Mouse (Mus musculus) kidney, postnatal 0 days (tissue): ENCODE results near the gene Rab4a. TPM values are rescaled to one million over a fixed set of nuclear protein-coding genes. Genes with fewer than 3 reads are reported as not detected.
A peak's percentile ranks its signal among the peaks of the same experiment; 100 is the strongest.

Experiments used
- ATAC-seq: fragments of 200-750 bp; cut with Nextera tagmentation; replicated peaks from 2 replicates; pipeline ENCODE4 v1.8.0; 2017; ENCODE audit warnings: low read depth, moderate number of reproducible peaks, moderate TSS enrichment, moderate library complexity; ENCODE audit not compliant: low FRiP score
- DNase-seq: peaks from one replicate; pipeline ENCODE4 v3.0.0-alpha.2; 2016; ENCODE audit warnings: low spot score
- H3K27ac ChIP-seq: fragments of 300-500 bp; sonication (generic); 2 replicates; pipeline ENCODE4 v1.5.1; 2014; ENCODE audit warnings: mild to moderate bottlenecking
- H3K27me3 ChIP-seq: fragments of 300-500 bp; sonication (generic); 2 replicates; pipeline ENCODE4 v1.6.1; 2014; ENCODE audit warnings: low read length, mixed read lengths; ENCODE audit not compliant: insufficient read depth
- H3K36me3 ChIP-seq: fragments of 300-500 bp; sonication (generic); 2 replicates; pipeline ENCODE4 v1.6.1; 2014; ENCODE audit warnings: low read length, mixed read lengths; ENCODE audit not compliant: insufficient read depth
- H3K4me1 ChIP-seq: fragments of 300-500 bp; sonication (generic); replicated peaks from 2 replicates; pipeline ENCODE4 v1.6.1; 2014; ENCODE audit warnings: antibody characterized with exemption, low read length, mixed read lengths; ENCODE audit not compliant: insufficient read depth
- H3K4me2 ChIP-seq: fragments of 300-500 bp; sonication (generic); 2 replicates; pipeline ENCODE4 v1.6.1; 2014; ENCODE audit warnings: mild to moderate bottlenecking, low read length, moderate library complexity, mixed read lengths
- H3K4me3 ChIP-seq: fragments of 300-500 bp; sonication (generic); replicated peaks from 2 replicates; pipeline ENCODE4 v1.5.1; 2014; ENCODE audit warnings: low read depth, low read length
- H3K9ac ChIP-seq: fragments of 300-500 bp; sonication (generic); 2 replicates; pipeline ENCODE4 v1.6.1; 2014; ENCODE audit warnings: low read depth, low read length
- H3K9me3 ChIP-seq: fragments of 300-500 bp; sonication (generic); replicated peaks from 2 replicates; pipeline ENCODE4 v1.6.1; 2016; ENCODE audit warnings: low read length, inconsistent platforms, mixed read lengths
- CTCF ChIP-seq: IDR thresholded peaks from 2 replicates; pipeline ENCODE4 v1.5.1; 2016; ENCODE audit warnings: antibody characterized with exemption, low read depth, mild to moderate bottlenecking, moderate library complexity
- whole genome bisulfite sequencing: fragments of 180-500 bp; shearing (Covaris S2); extraction: QIAGEN DNeasy Blood & Tissue Kit; methylation state at CpG from one replicate; pipeline ENCODE4 v1.1.7; 2014; 5-methylcytosine and 5-hydroxymethylcytosine counted together
- polyA plus RNA-seq: library from polyadenylated mRNA; unstranded; fragments of >200 nt; fragmentation: Nextera tagmentation; extraction: Ambion mirVana; gene quantifications from 2 replicates; pipeline ENCODE4 v1.2.1, GENCODE M21; 2015

Gene Rab4a
- polyA plus RNA-seq, 1 experiment from 2014 or later = 58.2 TPM

DNA sequence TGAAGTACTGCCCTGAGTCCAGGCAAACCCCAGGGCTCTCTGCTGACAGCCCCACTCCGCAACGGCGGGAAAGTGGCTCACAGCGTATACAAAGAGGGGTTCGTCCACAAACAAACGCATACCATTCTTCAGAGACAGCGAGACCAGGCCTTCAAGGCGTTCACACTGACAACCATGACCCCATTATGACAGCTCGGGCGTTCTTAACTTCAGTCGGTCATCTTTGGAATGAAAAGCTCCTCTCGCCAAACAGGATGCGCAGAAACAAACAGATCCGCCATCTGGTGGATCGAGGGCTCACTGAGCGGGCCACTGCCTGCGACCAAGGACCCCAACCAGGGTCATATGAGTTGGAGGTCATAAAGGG is 52.8 kb downstream of the Rab4a start:
- peak; percentile 36 for DNase-seq
- Histone ChIP-seq H3K9me3 (no peaks in the 10 kb centered on the region), H3K27me3 (no peaks in the 10 kb centered on the region), H3K4me1 (no peaks in the 10 kb centered on the region), H3K36me3 (no peaks in the 10 kb centered on the region), H3K4me3 (peak overlapping the region; percentile 84), H3K9ac (peak overlapping the region; percentile 64), H3K4me2 (peak overlapping the region; percentile 98), H3K27ac (no peak overlapping the region)
- 1% methylated on average over 17 of the region's 17 CpGs for WGBS
- 0 out of 2 replicates have a peak, but pooled peaks have one; percentile 5 for ATAC-seq
- peak; percentile 10; the same call in 1 of the 2 replicates for TF ChIP-seq CTCF

DNA sequence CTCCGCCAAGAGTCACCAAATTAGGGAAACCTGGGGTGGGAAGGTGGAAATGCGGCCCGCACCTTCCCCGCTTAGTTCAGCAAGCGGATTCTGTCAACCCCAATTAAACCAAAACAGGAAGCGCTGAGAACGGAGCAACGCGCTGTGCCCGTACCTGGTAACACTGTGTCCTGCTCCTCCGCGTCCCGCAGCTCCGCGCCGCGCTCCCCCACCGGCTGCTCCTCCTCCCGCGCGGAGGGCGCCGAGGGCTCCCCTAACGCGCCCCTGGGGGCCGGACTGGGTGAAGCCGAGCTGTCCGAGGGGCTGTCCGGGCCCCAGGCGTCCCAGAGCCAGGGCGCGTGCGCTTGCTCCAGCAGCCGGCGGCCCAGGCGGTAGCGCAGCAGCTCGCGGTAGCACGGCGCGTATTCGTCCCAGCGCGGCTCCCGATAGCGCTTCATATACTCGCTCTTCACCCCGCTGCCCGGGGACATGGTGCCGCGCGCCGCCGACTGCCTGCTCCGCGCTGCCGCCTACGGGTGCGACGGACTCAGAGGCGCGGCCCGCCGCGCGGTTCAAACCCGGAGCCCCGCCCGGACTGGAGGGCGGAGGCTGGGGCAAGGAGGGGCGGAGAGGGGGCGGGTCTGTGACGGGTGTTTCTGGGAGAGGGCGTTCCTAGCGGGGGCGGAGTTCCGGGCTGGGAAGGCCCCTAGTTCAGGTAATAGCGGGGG is 53.3 kb downstream of the Rab4a start:
- peak; percentile 93 for DNase-seq
- ATAC-seq = peak; percentile 95
- no peaks in the 10 kb centered on the region for H3K36me3 ChIP-seq
- no peaks in the 10 kb centered on the region for H3K4me1 ChIP-seq
- H3K27ac ChIP-seq = no peak overlapping the region
- H3K4me3 ChIP-seq = peak overlapping the region; percentile 84
- H3K9me3 ChIP-seq = no peaks in the 10 kb centered on the region
- peak; percentile 44; the same call in 1 of the 2 replicates for TF ChIP-seq CTCF
- H3K4me2 ChIP-seq = peak overlapping the region; percentile 98
- peak overlapping the region; percentile 64 for H3K9ac ChIP-seq
- H3K27me3 ChIP-seq = no peaks in the 10 kb centered on the region
- WGBS = under 1% methylated on average over 79 of the region's 79 CpGs

DNA sequence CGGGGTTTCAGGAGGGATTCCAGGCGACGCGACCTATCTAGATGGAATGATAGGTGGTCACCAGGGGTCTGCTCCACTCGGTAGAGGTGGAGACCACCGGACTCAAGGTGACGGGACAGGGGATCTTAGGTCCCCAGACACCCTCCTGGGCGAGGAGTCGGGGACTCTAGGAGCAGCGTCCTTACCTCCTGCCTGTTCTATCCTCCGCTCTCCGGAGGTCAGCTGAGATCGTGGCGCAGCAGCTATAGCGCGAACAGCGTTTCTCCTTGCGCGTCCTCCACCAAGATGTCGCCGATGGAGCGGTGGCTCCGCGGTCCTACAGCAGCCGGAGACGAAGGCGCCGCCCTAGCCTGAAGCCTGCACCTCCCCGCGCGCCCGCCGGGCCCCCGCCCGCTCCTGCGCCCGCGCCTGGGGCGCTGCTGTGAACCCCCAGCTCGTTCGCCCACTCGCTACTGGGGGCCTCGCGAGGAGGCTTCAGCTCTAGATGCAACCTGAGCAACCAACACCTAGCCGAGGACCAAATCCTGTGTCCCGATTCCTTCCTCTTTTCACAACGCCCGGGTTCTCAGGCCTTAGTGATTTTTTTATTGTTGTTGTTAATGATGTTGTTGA is 54.0 kb downstream of the Rab4a start, which contains the start of gene Ccsap:
Gene Ccsap, minus strand, starts transcription at position 562 of the 612 bp plus-strand sequence.
- H3K4me2 ChIP-seq = peak within 1 kb of the TSS; percentile 98
- DNase-seq = peak; percentile 21
- peak; percentile 37 for ATAC-seq
- no peaks in the 10 kb centered on the region for H3K9me3 ChIP-seq
- H3K4me3 ChIP-seq = peak within 1 kb of the TSS; percentile 84
- no peaks in the 10 kb centered on the region for H3K27me3 ChIP-seq
- no peaks in the 10 kb centered on the region for H3K36me3 ChIP-seq
- H3K27ac ChIP-seq = no peak within 1 kb of the TSS
- WGBS = under 1% methylated on average over 48 of the region's 48 CpGs
- no peaks in the 10 kb centered on the region for H3K4me1 ChIP-seq
- TF ChIP-seq CTCF = no peak
- peak within 1 kb of the TSS; percentile 64 for H3K9ac ChIP-seq

DNA sequence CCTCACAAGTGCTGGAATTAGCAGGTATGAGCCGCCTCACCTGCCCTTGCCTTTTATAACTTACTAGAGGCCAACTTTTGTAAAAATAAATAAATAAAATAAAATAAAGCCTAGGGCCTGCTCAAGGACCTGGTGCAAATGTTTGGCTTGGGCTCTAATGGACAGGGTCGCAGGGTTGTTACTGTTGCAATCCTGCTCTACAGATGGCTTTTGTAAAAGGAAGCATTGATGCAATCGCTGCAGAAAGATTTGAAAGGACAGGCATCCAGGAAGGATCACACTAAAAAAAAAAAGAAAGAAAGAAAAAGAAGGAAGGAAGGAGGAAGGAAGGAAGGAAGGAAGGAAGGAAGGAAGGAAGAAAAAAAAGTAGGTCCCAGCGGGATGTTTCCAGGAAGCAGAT is 54.6 kb downstream of the Rab4a start:
- Histone ChIP-seq H3K9me3 (no peaks in the 10 kb centered on the region), H3K4me2 (no peak overlapping the region), H3K4me3 (no peak overlapping the region), H3K9ac (no peak overlapping the region), H3K27ac (no peak overlapping the region), H3K4me1 (no peaks in the 10 kb centered on the region), H3K27me3 (no peaks in the 10 kb centered on the region), H3K36me3 (no peaks in the 10 kb centered on the region)
- no peak for TF ChIP-seq CTCF
- WGBS = 71% methylated on average over 4 of the region's 4 CpGs
- no peak for ATAC-seq
- DNase-seq = no peak

DNA sequence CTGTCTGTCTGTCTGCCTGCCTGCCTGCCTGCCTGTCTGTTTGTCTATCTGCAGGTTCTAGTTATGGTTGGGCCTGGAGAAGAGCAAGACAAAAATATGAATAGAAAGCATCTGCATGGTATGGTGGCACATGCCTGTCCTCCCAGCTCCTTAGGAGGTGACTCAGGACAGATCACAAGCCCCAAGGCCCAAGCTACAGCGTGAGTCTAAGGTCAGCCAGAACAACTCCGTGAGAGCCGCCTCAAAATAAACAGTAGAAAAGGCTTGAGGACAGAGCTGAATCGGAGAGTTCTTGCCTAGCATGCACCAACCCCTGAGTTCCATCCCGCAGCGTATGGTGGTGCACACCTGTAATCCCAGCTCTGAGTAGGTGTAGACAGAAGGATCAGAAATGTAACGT is 60.0 kb downstream of the Rab4a start:
- no peaks in the 10 kb centered on the region for H3K36me3 ChIP-seq
- no peak for DNase-seq
- H3K27me3 ChIP-seq = no peaks in the 10 kb centered on the region
- no peak for ATAC-seq
- H3K27ac ChIP-seq = no peak overlapping the region
- no peak for TF ChIP-seq CTCF
- H3K4me3 ChIP-seq = no peak overlapping the region
- H3K9me3 ChIP-seq = no peaks in the 10 kb centered on the region
- H3K4me1 ChIP-seq = no peaks in the 10 kb centered on the region
- 71% methylated on average over 7 of the region's 7 CpGs for WGBS
- no peak overlapping the region for H3K9ac ChIP-seq
- no peak overlapping the region for H3K4me2 ChIP-seq

DNA sequence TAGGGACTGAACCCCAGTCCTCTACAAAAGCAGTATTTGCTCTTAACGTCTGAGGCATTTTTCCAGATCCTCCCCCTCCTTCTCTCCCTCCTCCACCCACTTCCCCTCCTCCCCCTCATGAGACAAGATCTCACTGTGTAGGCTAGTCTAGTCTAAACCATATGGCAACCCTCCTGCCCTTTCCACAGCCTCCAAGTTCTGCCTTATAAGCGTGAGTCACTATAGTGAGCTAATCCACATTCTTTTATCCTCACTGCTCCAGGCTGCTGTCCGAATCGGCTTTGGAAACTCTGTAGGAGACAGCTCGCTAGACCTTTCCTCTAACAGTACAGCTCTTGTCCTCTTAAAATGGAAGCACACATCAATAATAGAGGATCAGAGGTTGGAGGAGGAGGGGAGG is 61.2 kb downstream of the Rab4a start:
- H3K9ac ChIP-seq = no peak overlapping the region
- TF ChIP-seq CTCF = no peak
- WGBS = 34% methylated on average over 5 of the region's 5 CpGs
- no peak overlapping the region for H3K4me3 ChIP-seq
- no peak overlapping the region for H3K27ac ChIP-seq
- no peak overlapping the region for H3K4me2 ChIP-seq
- ATAC-seq (no peak), DNase-seq (no peak)
- H3K36me3 ChIP-seq = no peaks in the 10 kb centered on the region
- H3K27me3 ChIP-seq = no peaks in the 10 kb centered on the region
- no peaks in the 10 kb centered on the region for H3K9me3 ChIP-seq
- no peaks in the 10 kb centered on the region for H3K4me1 ChIP-seq
